Mouse (Mus musculus): ENCODE measurements around the gene Slco2a1. TPM values are rescaled to one million over a fixed set of nuclear protein-coding genes. Genes with fewer than 3 reads are reported as not detected.

Slco2a1 gene
- polyA plus RNA-seq, 1 experiment: 289 TPM

GRCm38 (mm10) chr9:103141266-103141665, 152.8 kb downstream of the Slco2a1 start:
- DNase-seq: no peak
- 92% methylated on average over 7 of the region's 7 CpGs for WGBS
- H3K4me1 ChIP-seq (ENCODE audit: control insufficient read depth, insufficient read depth, low read length): no peaks in the 10 kb centered on the region
- no peak for TF ChIP-seq POLR2A (IDR thresholded peaks at IDR 0.05; ENCODE audit: borderline replicate concordance, extremely low read depth, low read depth, low read length)
- no peak for TF ChIP-seq CTCF (IDR thresholded peaks at IDR 0.05; ENCODE audit: insufficient read depth, low read length)
- no peak overlapping the region for H3K4me3 ChIP-seq (replicated peaks; ENCODE audit: extremely low read depth, low read depth, low read length)

DNA sequence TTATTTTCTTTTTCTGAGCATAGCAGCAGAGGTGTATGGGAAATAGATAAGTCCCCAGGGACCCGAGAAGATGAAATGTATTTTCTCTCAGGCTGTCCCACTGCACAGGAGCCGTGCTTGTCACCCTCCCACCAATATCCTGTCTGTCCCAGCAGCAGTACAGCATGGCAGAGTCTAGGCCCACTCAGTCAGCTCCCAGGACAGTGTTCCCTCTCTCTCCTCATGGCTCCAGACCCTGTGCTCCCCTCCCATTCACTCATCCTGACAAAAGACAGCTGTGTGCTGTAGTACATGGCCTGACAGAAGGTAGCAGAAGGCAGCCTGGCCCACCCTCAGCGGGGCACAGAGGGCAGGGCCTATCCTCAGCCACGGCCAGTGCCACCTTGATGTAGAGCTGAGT, 155.4 kb downstream of the Slco2a1 start:
- H3K4me3 ChIP-seq (replicated peaks; ENCODE audit: extremely low read depth, low read depth, low read length): no peak overlapping the region
- 51% methylated on average over 4 of the region's 4 CpGs for WGBS
- DNase-seq: no peak
- TF ChIP-seq POLR2A (IDR thresholded peaks at IDR 0.05; ENCODE audit: borderline replicate concordance, extremely low read depth, low read depth, low read length): no peak
- TF ChIP-seq CTCF (IDR thresholded peaks at IDR 0.05; ENCODE audit: insufficient read depth, low read length): no peak
- no peaks in the 10 kb centered on the region for H3K4me1 ChIP-seq (ENCODE audit: control insufficient read depth, insufficient read depth, low read length)

- no peak overlapping the region for H3K4me3 ChIP-seq (replicated peaks; ENCODE audit: extremely low read depth, low read depth, low read length)
- DNase-seq: no peak
- 76% methylated on average over 5 of the region's 5 CpGs for WGBS
- TF ChIP-seq POLR2A (IDR thresholded peaks at IDR 0.05; ENCODE audit: borderline replicate concordance, extremely low read depth, low read depth, low read length) (no peak), CTCF (IDR thresholded peaks at IDR 0.05; ENCODE audit: insufficient read depth, low read length) (no peak)
- no peaks in the 10 kb centered on the region for H3K4me1 ChIP-seq (ENCODE audit: control insufficient read depth, insufficient read depth, low read length)
Measured at GRCm38 (mm10) chr9:103145351-103145750, 156.8 kb downstream of the Slco2a1 start.

Other genes starting within 250 kb of the Slco2a1 start
- gene Ryk, start 153.8 kb upstream of the Slco2a1 start, polyA plus RNA-seq (2012; rRNA removed): 53.1 and 76.1 TPM in 2 replicates
- gene Rab6b, start 123.1 kb downstream of the Slco2a1 start, polyA plus RNA-seq (2012; rRNA removed): 10.6 and 21.3 TPM in 2 replicates
- 49.1 and 52.5 TPM in 2 replicates for gene Srprb, start 213.4 kb downstream of the Slco2a1 start, polyA plus RNA-seq (2012; rRNA removed)
- 0.08 and 0.27 TPM in 2 replicates for gene Gm20425, start 241.6 kb downstream of the Slco2a1 start, polyA plus RNA-seq (2012; rRNA removed)
- 569 and 855 TPM in 2 replicates for gene Trf, start 241.7 kb downstream of the Slco2a1 start, polyA plus RNA-seq (2012; rRNA removed)

Data from lung, adult 2 months (tissue).